Mouse (Mus musculus) cortical plate, adult 2 months (tissue): Measurements from ENCODE around the gene Nipbl.

Experiments used
- CTCF ChIP-seq: fragments of 200-500 bp; IDR thresholded peaks from 2 replicates; pipeline ENCODE4 v1.5.1; 2011; ENCODE audit warnings: mild to moderate bottlenecking, control low read depth, low read length; ENCODE audit not compliant: insufficient read depth; ENCODE audit errors: extremely low read depth
- POLR2A ChIP-seq: fragments of 200-500 bp; IDR thresholded peaks from 2 replicates; pipeline ENCODE4 v1.6.1; 2011; ENCODE audit warnings: mild to moderate bottlenecking, low read length, control low read depth; ENCODE audit not compliant: insufficient read depth; ENCODE audit errors: extremely low read depth

DNA sequence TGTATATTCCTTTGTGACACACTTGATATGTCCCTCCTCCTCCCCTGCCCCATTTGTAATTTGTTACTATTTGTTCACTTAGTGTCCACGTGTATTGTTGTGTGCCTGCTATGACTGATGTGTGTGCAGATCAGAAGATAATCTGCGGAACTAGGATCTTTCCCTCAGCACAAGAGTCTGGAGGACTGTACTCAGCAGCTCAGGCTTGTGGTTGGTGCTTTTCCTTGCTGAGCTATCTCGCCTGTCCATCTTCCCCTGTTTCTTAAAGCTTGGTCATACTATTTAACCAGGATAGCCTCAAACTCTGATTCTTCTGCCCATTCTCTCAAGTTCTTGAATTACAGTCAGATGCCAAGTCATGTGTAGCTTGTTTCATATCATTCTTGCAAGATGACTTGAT is 69.5 kb downstream of the Nipbl start:
- TF ChIP-seq CTCF (no peak), POLR2A (no peak)
